Mouse (Mus musculus) gonadal fat pad, adult 2 months (tissue): ENCODE measurements around the gene Thsd4. TPM values are rescaled to one million over a fixed set of nuclear protein-coding genes. Genes with fewer than 3 reads are reported as not detected.

Experiments used
- DNase-seq: peaks from one replicate; pipeline ENCODE4 v3.0.0-alpha.2; 2012; ENCODE audit warnings: low read depth
- polyA plus RNA-seq: library from polyadenylated mRNA; depleted of rRNA; stranded (reverse); fragments of >200 nt; gene quantifications from 2 replicates; pipeline ENCODE4 v1.2.3, GENCODE M21; 2012

The Thsd4 gene
- polyA plus RNA-seq, 1 experiment = 4.7 TPM

DNA sequence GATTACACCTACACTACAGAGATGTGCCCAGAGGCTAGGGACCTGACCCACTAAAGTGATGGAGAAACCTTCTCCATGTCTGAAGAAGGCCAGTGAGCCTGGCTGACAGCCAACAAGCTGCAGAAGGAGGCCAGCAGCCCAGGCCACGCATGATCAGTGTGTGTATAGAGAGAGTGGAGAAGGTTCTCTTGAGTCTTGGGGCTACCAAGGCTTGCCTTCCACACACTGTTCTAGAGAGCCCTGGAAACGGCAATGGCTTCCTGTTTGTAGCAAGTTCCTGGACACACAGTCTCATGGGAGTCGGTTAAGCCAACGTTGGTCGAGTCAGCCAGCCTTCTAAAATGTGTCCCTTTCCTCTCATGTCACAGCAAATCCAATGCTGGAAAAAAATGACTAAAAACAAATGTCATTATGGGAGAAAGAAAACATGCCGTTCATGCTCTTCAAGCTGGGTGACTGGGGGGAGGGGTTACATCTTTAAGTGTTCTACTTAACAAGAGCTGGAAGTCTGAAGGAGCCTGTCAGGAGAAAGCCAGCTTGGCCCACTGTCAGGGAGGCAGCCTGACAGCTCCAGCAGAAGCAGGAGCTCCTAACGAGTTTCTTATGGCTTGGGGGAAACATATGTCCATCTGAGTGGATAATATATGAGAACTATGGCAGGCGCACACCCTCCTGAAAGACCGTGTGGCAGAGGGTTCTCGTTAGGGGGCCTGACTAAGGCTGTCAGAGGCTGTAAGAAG lies 257.1 kb downstream of the Thsd4 start:
- no peak for DNase-seq

DNA sequence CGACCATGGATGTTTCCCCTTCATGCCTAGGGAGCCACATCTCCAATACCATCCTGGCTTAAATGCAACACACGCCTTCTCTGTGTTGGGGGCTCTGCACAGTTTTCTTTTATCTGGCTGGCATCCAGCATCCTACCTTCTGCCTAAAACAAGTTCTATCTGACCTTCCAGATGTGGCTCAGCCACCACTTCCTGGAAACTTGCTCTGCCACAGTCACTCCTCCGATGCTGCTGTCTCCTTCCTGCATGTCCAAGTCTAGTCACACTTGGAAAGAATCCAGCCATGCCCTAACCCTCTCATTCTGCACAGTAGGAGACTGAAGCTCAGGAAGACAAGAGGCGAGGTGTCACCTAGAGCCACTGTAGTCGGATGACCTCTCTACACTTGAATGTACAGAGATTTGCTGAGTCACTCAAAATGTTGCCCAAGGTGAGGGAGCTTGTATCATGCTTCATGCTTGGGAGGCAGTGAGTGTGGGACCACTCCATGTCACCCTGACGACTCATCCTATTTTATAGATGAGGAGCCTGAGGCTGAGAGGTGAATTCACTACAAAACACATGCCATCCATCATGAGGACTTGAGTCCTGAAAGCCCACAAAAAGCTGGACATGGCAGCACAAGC lies 259.2 kb downstream of the Thsd4 start:
- no peak for DNase-seq

DNA sequence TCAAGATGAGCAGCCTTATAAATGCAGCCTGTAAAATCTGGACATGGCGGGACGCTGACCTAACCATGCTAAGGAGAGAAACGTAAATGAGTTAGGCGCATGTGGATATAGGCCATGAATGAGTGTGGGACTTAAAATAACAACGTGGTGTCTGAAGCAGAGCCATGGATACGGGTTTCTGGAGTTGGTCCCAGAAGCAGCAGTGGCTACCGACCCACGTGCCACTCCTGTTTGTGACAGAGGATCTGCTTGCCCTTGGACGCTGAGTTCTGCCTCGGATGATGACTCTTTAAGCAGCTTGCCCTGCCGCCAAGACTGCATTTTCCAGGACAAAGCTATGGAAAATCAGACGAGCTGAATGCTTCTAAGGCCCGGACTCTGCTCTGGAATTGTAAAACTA lies 262.2 kb downstream of the Thsd4 start:
- DNase-seq = no peak

DNA sequence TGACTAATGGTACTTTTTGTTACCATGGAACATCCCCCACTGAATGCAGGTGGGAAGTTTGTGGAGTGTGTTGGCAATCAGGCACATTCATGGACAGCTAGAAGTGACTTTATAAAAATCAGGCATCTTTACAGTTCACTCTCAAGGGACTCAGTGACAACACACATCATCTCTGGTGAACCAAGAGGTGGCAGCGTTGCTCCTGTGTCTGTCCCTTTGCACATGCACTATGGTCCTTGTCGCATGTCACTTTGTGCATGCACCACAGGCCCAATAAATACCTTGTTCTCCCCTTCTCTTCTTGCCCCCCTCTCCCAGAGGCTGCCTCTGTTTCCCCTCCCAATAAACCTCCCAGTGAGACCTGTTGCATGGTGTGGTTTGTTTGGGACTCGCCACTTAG lies 270.1 kb downstream of the Thsd4 start:
- DNase-seq = no peak

- DNase-seq = no peak
Observed at GRCm38 (mm10) chr9:60250403-60250802, 271.4 kb downstream of the Thsd4 start.

DNA sequence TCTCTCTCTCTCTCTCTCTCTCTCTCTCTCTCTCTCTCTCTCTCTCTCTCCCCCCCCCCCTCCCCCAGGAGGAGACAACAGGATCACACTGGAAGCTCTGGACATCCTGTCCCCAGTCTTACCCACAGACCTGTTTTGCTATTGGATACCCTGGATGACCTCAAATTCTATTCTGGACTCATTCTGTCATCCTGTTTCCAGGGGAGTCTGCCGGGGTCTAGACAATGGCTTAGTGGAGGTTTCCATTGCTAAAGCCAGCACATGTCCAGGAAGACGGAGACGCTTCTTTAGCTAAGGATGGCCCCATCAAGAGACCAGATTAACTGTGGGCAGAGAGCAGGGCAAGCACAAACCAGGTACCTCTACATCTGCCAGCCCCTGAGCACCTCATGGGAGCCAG lies 273.8 kb downstream of the Thsd4 start:
- DNase-seq = no peak

DNA sequence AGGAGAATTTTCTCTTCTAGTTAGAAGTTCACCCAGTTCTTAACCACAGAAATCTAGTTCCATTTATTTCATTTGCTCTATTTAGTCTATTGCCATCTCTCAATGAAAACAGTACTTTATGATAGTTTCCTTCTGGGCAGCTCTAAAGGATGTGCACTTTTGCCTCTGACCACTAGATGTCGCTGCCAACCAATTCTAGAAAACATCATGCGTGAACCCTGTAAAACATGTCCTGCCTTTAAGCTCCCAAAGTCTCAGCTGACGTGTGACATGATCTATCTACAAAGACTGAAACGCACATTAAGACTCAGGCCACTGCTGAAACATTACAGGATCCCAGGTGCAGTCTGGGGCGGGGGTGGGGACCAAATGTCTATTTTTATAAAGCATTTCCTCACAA lies 276.9 kb downstream of the Thsd4 start:
- no peak for DNase-seq

- DNase-seq = no peak
Observed at GRCm38 (mm10) chr9:60243503-60243902, 278.3 kb downstream of the Thsd4 start.

DNA sequence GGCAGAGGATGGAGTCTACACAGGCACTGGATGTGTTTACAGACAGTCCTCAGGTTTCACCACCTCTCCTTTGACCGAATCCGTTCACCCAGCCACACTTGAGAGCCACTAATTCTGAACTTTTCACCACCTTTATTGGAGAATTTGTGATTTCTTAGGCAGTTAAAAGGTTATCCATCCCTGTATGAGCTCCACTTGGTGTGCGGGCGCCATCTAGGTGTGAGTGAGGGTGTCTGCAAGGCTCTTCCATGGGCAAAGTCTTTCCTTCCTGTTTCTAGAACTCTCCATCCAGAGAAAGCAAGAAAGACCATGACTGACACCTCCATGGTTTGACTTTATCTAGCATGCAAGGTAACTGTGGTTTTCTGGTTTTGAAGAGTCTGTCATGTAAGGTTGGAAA lies 284.2 kb downstream of the Thsd4 start:
- DNase-seq = no peak

- no peak for DNase-seq
Observed at GRCm38 (mm10) chr9:60236155-60236554, 285.7 kb downstream of the Thsd4 start.

DNA sequence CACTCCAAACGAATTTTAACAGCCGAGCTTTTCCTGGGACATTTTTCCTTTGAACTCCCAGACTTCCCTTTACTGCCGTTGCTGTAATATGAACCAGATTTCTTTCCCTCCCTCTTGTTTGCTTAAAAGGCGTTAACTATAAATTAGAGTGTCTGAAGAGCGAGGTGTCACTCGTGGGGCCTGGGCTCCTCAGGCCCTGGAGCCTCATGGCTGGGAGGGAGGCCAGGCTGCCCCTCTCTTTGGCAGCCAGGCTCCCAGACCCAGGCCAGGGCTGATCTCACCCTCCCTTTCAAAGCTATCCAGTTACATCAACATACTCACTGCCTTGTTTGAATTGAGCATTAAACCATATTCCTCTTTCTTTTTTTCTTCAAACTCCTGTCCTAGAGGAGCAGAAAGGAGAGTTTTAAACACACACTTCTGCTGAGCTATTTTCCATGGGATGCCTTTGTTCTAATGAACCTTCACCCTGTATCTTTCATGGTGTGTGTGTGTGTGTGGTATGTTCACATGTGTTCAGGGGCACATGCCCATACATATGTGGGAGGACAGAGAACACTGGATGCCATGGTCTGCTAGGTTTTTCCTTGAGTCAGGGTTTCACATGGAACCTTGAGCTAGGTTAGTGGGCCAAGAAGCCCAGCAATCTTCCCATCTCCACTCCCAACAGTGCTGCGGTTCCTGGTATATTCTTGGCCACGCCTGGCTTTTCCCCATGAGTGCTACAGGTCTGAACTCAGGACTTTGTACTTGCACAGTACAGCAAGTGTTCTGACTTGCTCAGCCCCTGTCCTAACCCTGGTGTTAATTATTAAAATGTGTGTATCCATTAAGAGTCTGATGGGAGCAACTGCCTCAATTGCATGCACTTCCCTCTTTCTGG lies 287.4 kb downstream of the Thsd4 start:
- DNase-seq = no peak

GRCm38 (mm10) chr9:60231981-60232881 lies 289.6 kb downstream of the Thsd4 start:
- DNase-seq = no peak

DNA sequence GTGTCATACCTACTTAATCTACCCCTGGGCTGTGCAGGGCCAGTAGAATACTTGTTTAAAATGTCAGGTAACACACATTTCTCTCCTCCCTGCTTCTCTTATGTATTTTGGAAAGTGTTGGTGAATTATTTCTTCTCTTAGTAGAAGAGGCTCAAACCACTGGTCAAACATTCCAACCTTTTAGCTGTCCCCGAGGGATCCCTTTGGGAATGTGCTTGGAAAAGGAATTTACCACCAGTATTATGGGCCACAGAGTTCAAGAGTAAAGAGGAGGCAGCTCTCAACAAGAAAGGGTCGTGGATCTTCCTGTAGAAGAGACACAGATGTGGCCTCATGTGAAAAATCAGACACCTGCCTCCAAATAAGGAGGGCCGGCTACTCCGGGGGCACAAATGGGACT lies 292.4 kb downstream of the Thsd4 start:
- no peak for DNase-seq

- peak; percentile 28 for DNase-seq
Observed at GRCm38 (mm10) chr9:60227727-60228126, 294.1 kb downstream of the Thsd4 start.

DNA sequence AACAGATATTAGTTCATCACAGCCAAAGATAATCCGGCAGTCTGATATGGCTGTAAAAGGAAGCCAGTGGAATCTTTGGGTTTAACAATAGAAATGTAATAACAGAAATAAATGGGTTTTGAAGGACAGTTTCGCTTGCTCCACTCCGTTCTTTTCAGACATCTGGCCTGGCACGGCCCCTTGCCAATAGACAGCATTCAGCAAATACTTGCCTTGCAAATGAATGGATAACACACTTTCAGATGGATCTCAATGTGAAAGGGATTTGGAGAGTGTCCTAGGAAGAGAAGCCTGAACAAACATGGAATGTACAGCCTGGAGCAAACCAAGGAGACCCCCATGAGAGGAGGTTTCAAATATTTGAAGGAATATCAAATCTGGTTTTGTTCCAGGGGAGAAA lies 295.2 kb downstream of the Thsd4 start:
- DNase-seq = no peak

- DNase-seq = no peak
Observed at GRCm38 (mm10) chr9:60226155-60226554, 295.7 kb downstream of the Thsd4 start.

DNA sequence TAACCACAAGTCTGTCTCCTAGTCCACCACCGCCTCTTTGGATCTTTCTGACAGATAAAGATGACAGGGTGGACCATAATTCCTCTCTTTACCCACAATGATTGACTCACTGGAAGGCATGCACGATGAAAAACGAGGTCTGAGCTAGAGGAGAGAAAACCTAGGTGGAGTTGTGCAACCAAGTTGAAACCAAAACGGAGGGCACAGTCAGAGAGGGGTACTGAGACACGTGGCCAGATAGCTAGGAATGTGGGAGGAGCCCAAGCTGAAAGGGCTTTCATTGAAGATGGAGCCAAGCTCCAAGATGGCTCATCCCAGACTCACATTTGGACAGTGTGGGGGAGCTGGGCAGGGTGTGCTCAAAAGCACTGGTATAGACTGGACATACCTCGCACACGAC lies 296.4 kb downstream of the Thsd4 start:
- DNase-seq = no peak

DNA sequence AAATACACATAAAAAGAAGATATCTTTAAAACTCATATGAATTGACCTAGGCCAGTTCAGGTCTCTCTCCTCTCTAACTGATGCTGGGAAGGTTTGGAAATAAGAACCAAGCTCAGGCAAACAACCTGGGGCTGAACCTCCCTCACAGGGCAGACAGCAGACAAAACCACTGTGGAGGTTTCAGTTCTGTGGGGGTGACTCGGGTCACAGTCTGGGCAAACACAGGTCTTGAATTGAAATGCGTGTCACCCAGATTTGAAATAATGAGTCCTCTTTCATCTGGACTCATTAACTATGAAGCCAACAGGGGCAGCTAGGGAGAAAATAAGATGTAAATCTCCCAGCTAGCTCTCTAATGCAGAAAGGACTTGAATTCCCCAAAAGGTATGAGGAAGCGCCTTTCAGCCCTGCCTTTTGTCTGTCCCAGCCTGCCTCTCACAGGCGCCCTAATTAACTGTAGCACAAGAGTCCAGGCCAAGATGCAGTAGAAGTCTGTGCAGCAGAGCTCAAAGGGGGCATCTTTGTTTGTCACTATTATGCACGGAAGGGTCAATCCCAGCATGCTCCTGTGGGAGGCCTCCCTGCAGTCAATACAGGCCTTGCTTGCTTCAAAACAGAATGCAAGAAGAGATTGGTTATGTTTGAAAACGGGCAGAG lies 297.7 kb downstream of the Thsd4 start:
- DNase-seq = no peak

- no peak for DNase-seq
Observed at GRCm38 (mm10) chr9:60220431-60220830, 301.4 kb downstream of the Thsd4 start.

GRCm38 (mm10) chr9:60218396-60218795 lies 303.4 kb downstream of the Thsd4 start:
- no peak for DNase-seq

DNA sequence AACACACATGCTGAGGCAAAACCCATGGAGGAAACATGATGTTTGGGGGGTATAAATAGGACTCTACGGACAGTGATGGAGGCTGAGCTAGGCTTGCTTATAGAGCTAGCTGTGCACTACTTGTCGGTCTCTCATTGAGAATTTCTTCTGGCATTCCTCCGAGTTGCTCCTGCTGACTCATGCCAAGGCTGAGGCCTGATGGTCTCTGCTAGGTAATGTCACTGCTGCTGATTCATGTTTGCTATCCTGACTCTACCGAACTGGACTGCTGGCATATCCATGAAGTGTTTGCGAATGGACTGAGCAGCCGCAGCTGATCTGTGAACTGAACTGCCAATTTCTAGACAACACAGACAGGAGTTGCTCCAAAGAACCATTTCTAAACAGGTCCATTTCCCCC lies 305.8 kb downstream of the Thsd4 start:
- DNase-seq = no peak
